Mouse (Mus musculus) B cell, adult 2 months (primary cell): ENCODE results near the gene Ikbip.

ENCODE experiments used
- DNase-seq, 2 experiments: peaks; one replicate each; pipeline ENCODE4 v3.0.0; 2022

The Ikbip gene

GRCm38 (mm10) chr10:91123281-91123827 lies 40.6 kb downstream of the Ikbip start:
- DNase-seq, result peak in 1 of 2 experiments; percentile 48

- DNase-seq, result peak; percentile 99
Observed at GRCm38 (mm10) chr10:91123828-91124822, 41.4 kb downstream of the Ikbip start, which contains the start of gene Slc25a3. Gene Slc25a3, minus strand, starts transcription at chr10:91124059.

- DNase-seq, result no peak
Observed at GRCm38 (mm10) chr10:91126618-91127355, 44.0 kb downstream of the Ikbip start.

GRCm38 (mm10) chr10:91127395-91127794 lies 44.7 kb downstream of the Ikbip start:
- no peak for DNase-seq

- no peak for DNase-seq
Observed at GRCm38 (mm10) chr10:91128551-91129160, 45.9 kb downstream of the Ikbip start.

GRCm38 (mm10) chr10:91130792-91131191 lies 48.1 kb downstream of the Ikbip start:
- no peak for DNase-seq

- DNase-seq, result no peak
Observed at GRCm38 (mm10) chr10:91131565-91131964, 48.8 kb downstream of the Ikbip start.

- DNase-seq, result no peak
Observed at GRCm38 (mm10) chr10:91135302-91135972, 52.7 kb downstream of the Ikbip start.

GRCm38 (mm10) chr10:91137400-91137799 lies 54.7 kb downstream of the Ikbip start:
- DNase-seq, result peak; percentile 28 to 29

GRCm38 (mm10) chr10:91138317-91138716 lies 55.6 kb downstream of the Ikbip start:
- DNase-seq, result peak; percentile 49 to 59

GRCm38 (mm10) chr10:91139148-91139766 lies 56.5 kb downstream of the Ikbip start:
- DNase-seq, result no peak

GRCm38 (mm10) chr10:91141564-91141963 lies 58.8 kb downstream of the Ikbip start:
- peak; percentile 27 to 29 for DNase-seq

GRCm38 (mm10) chr10:91142654-91143191 lies 60.0 kb downstream of the Ikbip start:
- peak; percentile 29 to 33 for DNase-seq

GRCm38 (mm10) chr10:91143313-91144230 lies 60.8 kb downstream of the Ikbip start:
- DNase-seq, result no peak

- no peak for DNase-seq
Observed at GRCm38 (mm10) chr10:91145413-91145812, 62.7 kb downstream of the Ikbip start.
